Mouse (Mus musculus): Measurements from ENCODE around the gene Cox6b2.

GRCm38 (mm10) chr7:4746326-4746980, 6.4 kb downstream of the Cox6b2 start:
- no peak for TF ChIP-seq EP300 (IDR thresholded peaks at IDR 0.05; ENCODE audit: low read depth)
- TF ChIP-seq CTCF (IDR thresholded peaks at IDR 0.05; ENCODE audit: low read depth): no peak

Data from heart, postnatal 0 days (tissue).